Mouse (Mus musculus) heart, adult 8-10 months (tissue): ENCODE data around the gene Pxylp1. TPM values are rescaled to one million over a fixed set of nuclear protein-coding genes. Genes with fewer than 3 reads are reported as not detected.
A peak's percentile ranks its signal among the peaks of the same experiment; 100 is the strongest.

Experiments
- DNase-seq: peaks from one replicate; pipeline ENCODE4 v3.0.0; 2022; ENCODE audit warnings: low spot score
- total RNA-seq, 4 experiments: library from RNA; stranded (reverse); gene quantifications; 2 replicates each; pipeline ENCODE4 v1.2.4; 2022

Pxylp1 gene
- total RNA-seq, 4 experiments from 2014 or later: 12.3 to 22.6 (median 17.7) TPM

DNA sequence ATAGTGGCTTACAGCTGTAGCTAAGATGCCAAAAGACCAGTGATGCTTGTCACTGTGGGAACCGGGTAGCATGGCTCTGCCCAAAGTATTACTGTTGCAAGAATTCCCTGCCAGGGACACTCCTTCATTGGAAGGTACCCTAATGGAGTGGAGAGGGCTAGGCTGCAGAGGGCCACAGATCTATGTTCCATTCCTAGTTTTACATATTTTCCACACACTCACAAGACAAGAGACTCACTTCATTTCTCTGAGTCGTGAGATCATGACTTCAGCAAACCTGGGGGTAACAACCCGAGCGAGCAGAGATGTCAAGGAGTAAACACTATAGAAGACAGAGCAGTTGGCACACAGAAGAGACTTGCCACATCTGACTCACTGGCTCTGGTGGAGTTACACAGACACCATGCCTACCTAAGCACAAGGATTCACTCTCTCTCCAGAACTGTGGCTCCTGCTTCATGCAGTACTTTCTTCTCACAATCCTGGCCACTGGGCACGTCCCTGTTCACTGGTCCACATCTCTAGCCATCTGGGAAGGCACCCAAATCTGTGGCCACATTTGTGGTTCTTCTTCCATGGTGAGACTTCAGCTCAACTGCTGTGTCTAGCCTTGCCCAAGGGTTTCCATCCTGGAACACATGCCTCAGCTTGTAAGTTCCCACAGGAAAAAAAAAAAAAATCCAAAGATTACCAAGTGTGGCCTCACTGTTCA, 31.9 kb downstream of the Pxylp1 start:
- no peak for DNase-seq

DNA sequence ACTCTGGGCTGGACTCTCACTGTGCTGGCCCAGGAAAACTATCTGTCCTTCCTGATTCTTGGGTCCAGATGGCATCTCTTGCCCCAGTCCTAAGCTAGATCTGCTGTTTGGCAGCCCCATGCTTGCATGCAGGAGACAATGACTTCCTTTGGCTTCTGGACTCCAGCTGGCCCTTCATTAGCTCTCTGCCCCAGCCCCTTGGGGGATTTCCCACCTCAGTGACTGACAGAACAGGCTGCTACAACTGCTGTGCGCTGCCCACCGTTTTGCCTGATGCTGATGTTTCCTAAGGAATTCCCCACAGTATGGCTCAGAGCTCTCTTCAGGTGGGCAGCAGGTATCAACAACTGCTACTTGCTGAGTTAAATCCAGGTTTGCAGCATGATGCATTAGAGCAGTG, 33.4 kb downstream of the Pxylp1 start:
- no peak for DNase-seq

DNA sequence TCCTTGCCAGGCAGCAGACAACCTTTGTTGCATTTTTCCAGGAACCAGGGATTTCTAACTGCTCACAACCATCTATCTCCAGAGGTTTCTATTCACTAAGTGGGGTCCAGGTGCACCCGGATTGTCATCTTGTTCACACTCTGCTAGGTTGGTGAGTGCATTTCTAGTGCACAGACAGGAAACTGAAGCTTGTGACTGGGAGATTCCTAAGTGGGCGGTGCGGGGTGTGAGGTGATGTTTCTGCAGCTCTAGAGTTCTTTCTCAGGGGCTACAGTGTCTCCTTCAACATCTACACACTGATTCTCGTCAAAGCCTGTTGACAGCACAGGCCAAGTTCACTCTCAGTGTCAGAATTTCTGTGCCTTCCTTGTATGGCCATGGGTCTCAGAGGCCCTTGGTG, 34.6 kb downstream of the Pxylp1 start:
- DNase-seq: no peak

DNA sequence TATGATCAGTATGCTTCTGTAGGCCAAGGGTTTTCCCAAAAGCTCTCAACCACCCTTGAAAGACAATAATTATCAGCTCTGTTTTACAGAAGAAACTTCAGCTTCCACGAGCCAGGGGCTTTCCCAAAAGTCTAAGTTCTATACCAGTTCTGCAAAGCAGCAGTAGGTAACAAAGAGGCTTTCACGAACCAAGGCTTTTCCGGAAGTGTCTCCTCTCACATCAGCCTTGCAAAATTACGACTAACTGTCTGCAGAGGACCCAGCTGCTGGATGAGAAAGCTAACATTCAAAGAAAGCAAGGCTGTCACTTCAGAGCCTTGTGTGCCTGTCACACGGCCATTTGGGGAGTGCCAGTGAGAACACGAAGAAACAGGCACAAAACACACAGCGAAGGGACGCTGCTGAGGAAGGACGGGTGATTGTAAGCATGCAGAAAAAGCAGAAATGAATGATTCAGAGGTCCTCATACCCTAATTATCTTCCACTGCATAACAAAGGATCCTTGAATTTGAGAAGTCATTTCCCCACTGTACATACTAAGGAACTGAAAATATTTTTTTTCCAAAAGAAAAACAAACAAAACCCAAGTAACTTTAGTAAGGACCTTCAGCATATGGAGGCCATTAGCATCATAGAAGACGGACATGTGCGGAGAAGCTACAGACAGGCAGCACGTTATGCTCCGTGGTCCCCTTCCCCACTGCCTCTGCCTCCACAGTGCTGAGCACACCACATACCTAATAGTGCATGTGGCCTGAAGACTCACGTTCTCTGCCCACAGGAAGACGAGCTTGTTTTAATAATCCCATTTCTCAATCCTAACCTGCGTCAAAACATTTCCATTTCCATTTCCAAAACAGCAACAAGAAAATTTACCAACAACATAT, 38.9 kb downstream of the Pxylp1 start:
- no peak for DNase-seq

DNA sequence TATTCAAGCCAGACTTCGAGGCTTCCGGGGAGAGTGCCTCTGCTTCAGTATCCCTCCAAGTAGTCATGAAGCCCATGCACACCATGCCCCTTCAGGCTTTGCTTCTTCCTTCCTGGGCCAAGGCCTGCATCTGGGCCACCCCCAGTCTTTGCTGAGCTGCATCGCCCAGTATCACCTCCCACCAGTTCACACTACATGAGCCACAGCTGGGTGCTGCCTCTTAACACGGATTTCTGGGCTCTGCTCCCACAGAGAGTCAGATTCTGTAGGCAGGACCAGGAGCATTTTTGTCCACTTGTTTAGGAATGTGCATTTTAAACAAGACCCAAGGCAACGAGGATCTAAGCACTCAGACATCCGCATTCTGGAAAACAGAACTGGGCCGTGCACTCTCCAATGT, 40.8 kb downstream of the Pxylp1 start:
- DNase-seq: no peak

DNA sequence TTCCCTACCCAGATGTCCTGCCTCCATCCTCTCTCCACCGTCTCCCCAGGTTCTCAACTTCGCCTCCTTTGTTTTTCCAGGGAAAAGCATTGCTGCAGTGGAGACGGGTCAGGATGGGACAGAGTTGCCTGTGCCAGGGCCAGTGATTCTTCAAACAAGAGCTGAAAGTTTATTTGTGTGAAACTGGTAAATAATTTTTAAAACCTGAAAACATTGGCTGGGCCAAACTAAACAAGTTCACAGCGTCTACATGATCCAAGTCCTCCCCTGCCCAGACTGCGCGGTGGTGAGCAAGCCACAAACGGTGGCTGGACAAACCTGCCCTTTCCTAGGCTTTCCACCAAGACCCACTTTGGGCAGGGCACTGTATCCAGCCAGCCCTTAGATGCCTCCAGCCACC, 41.4 kb downstream of the Pxylp1 start:
- no peak for DNase-seq

DNA sequence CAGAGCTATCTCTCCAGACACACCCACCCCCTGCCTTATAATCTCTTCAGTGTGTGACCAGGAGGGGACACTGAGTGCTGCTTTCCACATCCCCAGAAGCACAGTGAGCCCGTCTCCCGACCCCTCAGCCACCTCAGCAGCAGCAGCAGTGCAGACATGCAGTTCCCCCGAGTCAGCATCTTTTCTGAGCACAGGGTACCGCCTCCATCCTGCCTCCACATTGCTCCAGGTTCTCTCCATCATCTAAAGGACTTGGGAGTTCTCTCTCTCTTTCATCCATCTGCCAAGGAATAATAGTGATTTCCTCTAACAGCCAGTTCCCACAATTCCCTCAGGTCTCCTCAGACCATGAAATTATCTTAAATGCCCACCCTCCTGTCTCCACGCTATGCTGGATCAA, 43.5 kb downstream of the Pxylp1 start:
- DNase-seq: no peak

DNA sequence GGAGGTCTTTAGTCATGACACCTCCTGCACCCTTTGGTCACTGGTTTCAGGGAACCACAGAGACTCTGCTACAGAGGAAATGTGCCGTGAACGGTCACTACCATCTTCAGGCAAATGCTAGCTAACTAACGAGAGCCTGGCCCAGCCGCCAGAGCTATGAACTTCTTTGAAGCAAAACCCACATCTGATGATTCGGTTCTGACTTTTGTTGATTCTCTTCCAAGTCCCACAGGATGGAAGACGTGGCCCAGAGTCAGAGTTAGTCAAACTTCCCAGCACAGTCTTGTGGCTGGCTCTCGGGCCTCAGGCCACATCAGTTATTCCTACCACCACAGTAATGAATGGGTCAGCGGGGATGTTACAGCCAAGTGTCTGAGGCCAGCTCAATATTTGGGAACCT, 46.1 kb downstream of the Pxylp1 start:
- no peak for DNase-seq

DNA sequence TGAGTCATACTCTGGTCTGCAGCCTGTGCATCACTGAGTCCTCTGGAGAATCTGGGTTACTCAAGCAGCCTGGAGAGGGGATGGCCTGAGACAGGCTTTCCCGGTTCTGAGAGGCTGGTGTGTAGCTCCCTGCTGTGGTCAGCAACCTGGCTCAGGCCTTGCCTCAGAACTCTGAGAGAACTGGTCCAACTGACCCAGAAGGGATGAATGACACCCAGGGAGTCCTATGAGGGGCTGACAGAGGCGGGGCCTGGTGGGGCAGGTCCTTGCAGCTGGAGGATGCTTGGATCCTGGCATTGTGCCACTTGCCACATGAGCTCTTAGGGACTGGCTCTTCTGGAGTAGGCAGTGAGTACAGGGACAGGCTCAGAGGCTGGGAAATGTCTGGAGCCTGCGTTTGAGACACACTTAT, 47.7 kb downstream of the Pxylp1 start:
- DNase-seq: peak; percentile 47

DNA sequence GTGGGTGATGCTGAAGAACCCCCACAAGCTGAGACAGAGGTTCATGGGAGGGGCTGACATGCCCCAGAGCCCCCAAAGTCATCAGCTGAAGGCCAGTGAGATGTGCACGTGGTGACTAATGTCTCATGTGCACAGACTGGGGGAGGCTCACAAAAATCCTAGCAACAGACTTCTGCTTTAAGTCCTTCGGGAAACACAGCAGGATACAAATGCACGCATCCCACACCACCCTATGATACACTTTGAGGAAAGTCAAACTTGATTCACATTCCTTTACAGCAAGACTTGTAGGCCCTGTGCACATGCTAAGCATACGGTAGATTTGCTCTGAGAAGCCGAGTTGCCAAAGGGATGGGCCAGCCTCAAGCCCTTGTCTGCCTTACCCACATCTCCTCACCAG, 53.1 kb downstream of the Pxylp1 start:
- no peak for DNase-seq

DNA sequence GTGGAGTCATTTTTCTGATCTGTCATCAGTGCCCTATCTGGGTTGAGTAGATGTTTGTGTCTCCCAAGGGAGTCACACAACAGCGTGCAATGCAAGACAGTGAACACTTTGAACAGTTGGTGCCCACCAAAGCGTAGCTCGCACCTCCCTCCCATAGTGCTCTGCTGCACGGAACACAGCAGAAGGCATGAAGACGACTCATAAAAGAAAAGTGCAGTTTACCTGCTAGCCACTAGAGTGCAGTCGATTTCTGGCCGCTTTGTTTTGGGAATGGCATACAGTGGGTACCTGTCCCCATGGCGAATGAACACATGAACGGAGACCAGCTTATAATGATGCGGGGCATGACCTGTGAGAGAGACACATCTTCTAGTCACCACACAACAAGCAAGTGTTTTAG, 53.6 kb downstream of the Pxylp1 start:
- no peak for DNase-seq

DNA sequence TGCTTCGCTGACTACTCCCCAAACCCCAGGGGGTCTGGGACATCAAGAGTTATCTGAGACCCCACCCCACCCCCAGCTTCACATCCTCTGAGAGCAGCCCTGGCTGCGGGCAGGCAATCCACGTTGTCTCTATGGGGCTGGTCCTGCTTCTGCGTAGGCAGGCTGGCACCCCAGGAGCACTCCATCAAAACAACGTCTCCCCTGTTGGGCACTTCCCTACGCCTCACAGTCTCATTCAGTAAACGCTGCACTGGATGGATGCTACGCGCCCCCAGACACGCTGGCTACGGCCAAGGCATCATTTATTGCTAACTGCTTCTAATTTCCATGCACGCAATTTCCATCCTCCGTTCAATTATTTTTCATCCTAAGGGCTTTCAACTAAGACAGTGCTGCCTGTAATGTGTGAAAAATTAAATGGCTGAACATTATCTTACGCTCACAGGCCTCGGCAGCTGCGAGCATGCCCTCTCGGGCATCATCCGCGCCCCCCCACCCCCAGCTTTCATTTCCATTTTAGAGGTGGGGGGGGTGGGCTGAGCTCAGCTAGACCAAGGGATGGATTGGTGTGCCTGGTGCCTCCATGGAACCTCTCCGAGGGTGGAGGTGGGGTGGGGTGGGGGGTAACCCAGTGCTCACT, 54.6 kb downstream of the Pxylp1 start:
- no peak for DNase-seq

DNA sequence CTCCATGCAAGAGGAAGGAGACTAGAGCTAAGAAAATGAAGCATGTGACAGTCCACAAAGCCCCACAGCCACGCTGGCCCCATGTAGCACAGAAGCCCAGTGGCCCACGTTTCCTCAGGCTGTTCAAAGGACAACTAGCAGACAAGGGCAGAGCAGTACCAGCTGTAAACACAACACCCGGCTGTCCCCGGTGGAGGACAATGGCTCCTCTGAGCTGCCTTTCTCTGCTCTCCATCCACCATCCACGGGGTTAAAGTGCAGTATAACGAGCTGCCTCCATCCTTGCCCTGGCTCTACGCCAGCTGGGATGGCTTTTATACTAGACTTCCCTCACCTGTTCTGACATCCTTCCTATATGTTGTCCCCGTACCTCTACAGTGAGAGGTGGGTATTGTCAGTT, 55.5 kb downstream of the Pxylp1 start:
- no peak for DNase-seq

DNA sequence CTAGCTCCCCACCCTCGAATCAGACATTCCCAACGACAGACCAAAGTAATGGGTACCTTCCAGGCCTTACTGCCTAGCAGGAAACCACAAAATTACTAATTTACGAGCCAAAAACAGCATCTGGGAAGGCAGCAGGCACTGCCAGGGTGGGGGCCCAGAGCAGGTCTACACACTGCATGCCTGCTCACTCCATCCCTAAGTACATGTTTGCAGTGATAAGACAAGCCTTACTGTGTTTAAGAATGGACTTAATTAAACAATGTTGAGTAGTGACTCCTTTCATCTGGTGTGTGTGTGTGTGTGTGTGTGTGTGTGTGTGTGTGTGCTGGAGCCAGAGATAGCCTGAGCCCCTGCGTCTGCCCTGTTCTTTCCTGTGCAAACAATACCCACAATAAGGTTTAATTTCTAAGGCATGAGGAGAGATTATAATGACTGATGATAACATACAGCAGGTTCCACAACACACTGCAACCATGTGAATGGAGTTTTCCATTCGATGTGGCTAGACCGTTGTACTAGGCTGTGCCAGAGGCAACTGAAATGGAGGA, 57.0 kb downstream of the Pxylp1 start:
- no peak for DNase-seq

DNA sequence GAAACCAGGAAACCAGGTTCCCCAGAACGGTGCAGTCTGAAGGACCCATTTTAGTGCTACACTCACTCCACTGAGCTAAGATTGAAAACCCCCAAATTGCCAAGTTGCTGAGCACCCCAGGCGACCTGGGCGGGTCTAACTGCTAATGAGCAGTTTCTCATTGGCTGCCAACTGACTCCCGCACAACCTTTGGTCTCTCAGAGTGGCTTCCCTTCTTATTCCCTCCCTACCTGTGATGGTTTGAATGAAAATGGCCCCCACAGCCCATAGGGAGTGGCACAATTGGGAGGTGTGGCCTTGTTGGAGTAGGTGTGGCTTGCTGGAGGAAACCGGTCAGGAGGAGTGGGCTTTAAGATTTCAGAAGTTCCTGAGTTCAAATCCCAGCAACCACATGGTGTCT, 58.9 kb downstream of the Pxylp1 start:
- DNase-seq: no peak

DNA sequence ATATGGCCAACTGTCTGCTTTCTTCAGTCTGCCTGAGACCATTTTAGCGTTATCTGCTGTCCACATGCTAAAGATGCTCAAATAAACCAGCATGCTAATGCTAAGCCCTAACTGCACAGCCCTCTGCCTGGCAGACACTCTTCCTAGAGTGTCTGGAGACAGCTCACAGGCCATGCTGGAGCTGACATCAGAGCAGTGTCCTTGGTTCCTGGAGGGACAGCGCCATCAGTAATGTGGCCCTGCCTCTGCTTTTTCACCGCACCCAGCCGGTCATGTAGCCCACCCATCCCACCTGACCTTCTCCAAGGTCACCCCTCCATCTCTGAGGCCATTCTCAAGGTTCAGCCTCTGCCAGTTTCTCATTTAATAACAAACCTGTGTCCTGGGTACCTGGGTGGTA, 60.0 kb downstream of the Pxylp1 start:
- DNase-seq: no peak

DNA sequence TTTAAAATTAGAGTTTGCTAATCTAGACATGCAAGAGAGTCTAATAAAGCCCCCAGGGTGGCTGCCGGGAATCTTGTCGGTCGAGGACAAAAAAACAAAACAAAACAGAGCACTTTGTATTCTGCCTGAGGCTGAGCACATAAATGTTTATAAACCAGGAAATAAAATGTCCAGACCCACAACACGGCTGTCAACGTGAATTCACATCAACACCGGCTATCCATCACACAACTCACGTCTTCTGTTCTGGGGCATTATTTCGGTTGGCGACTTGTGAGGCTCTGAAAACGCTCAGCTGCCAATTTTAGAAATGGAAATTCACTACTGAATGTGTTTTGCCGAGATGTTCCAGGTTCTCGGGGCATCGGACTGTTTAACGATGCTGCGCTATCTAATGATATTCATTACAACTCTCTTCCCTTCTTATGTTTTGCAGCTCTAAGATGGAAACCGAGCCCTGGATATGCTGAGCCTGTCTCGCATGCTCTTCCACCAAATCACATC, 61.6 kb downstream of the Pxylp1 start:
- no peak for DNase-seq

DNA sequence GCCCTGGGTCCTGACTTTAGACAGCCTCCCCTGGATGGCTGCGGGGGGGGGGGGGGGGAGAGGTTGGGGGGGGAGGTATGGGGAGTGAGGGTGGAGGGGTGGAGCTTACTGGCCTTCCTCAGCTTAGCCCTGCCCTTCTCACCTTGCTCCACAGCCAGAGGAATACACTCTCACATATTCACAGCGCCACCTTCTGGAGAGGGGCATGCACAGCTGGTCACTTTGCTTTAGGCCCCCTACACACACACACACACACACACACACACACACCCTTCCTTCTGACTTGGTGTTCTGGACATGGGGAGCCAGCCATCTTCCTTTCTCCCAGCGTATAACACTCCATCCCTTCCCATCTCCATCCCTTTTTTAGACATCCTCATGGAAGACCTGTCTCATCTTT, 62.8 kb downstream of the Pxylp1 start:
- no peak for DNase-seq

DNA sequence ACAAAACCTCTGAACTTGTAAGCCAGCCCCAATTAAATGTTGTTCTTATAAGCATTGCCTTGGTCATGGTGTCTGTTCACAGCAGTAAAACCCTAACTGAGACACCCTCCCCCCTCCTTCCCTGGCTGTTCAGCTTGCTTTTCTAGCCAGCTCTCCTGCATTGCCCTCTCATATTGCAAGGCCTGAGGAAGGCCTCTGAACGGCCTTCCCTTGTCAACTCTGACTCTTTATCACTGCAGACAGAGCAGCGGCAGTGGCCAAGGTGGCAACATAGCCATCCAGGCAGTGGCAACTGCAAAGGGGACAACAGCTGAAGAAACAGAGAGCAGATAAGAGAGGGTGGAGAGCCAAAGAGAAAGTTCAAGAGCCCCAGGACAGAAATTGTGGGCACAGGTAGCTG, 64.4 kb downstream of the Pxylp1 start:
- no peak for DNase-seq

DNA sequence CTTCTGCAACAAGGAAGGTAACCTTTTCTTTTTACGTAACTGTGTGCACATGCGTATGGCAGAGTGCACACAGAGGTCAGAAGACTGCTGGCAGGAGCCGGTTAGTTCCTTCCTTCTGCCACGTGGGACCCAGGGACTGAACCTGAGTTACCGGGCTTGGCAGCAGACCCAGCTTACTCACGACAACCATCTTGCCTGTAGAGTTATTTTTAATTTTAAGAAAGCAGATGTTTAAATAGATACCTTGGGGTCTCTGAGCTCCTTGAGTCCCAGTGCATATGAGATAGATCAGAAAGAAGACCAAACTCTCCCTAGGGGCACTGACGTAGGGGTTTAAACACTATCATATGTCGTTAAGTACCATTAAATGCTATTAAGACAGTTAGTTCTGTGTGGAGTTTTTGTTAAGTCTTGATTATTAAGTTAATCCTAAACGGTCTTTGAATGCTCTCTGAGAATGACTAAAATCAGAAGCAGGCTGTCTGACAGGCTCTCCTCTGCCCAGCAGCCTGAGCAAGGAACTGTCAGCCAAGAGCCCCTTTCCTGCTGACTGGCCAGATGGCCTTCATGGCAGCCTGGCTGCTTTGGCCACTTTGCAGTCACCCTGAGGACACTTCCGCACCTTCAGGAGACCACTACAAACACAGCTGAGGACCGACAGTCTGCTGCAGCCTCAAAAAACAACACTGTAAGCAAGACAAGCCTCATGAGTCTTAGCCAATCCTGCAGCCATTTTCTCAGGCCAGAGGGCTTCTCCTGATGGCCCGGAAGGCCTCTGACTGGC, 65.3 kb downstream of the Pxylp1 start:
- no peak for DNase-seq

DNA sequence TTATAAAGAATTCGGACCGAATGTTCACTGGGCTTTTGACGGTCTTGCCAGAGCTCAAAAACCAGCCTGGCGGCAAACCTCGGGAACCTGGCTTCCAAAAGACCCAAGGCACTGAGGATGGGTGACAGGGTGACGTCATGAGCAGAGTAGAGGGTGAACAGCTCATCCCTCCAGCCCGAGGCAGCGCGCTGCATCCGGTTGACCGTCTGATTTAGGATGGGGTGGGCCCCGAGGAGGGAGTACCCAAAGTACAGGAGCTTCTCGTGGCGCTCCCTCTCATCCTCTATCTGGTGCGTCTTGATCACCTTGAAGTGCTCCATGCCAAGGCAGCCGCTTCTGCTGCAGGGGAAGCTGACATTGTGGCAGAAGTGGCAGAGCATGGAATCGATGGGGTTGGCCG, 67.6 kb downstream of the Pxylp1 start:
- no peak for DNase-seq
